Mouse (Mus musculus) cerebellum, postnatal 4 days (tissue): ENCODE data around the gene Nosip.
"Not testable (repeated sequence)": the region's sequence is repeated elsewhere in the genome, so short reads cannot be mapped to it uniquely, and the experiment has no call there.

Source experiments
- DNase-seq, 2 experiments: peaks; one replicate each; pipeline ENCODE4 v3.0.0; 2022; ENCODE audit warnings: low spot score in 2 of 2, mixed read lengths in 1 of 2

Nosip gene

GRCm38 (mm10) chr7:45062239-45062835, at the start of gene Nosip, which contains the start of gene Prrg2:
Gene Nosip (plus strand): TSS chr7:45062429.
Gene Prrg2 (minus strand): TSS chr7:45062677.
- DNase-seq = peak; percentile 68 to 92

GRCm38 (mm10) chr7:45012824-45013223, 49.4 kb upstream of the Nosip start:
- no peak for DNase-seq

- no peak for DNase-seq
Measured at GRCm38 (mm10) chr7:45013366-45014095, 48.7 kb upstream of the Nosip start.

GRCm38 (mm10) chr7:45014096-45014451, 48.2 kb upstream of the Nosip start:
- no peak for DNase-seq

GRCm38 (mm10) chr7:45015344-45015956, 46.8 kb upstream of the Nosip start:
- DNase-seq = no peak

- DNase-seq = peak; percentile 98 to 99
Measured at GRCm38 (mm10) chr7:45015957-45016612, 46.1 kb upstream of the Nosip start, which contains the start of gene Scaf1. Gene Scaf1 (minus strand): TSS chr7:45016363.

GRCm38 (mm10) chr7:45016761-45017160, 45.5 kb upstream of the Nosip start:
- no peak for DNase-seq

- DNase-seq = peak in 1 of 2 experiments; percentile 63
Measured at GRCm38 (mm10) chr7:45017242-45018061, 44.8 kb upstream of the Nosip start, which contains the start of gene Rras. Gene Rras (plus strand): TSS chr7:45017961.

GRCm38 (mm10) chr7:45019031-45019571, 43.1 kb upstream of the Nosip start:
- no peak for DNase-seq

GRCm38 (mm10) chr7:45020225-45020624, 42.0 kb upstream of the Nosip start:
- no peak for DNase-seq

GRCm38 (mm10) chr7:45023711-45024110, 38.5 kb upstream of the Nosip start:
- not testable (repeated sequence) for DNase-seq

- no peak for DNase-seq
Measured at GRCm38 (mm10) chr7:45024281-45025248, 37.7 kb upstream of the Nosip start.

- no peak for DNase-seq
Measured at GRCm38 (mm10) chr7:45025601-45026220, 36.5 kb upstream of the Nosip start.

GRCm38 (mm10) chr7:45026256-45026655, 36.0 kb upstream of the Nosip start:
- DNase-seq = no peak

GRCm38 (mm10) chr7:45027761-45028160, 34.5 kb upstream of the Nosip start:
- no peak for DNase-seq

- DNase-seq = no peak
Measured at GRCm38 (mm10) chr7:45028351-45028750, 33.9 kb upstream of the Nosip start.

- DNase-seq = no peak
Measured at GRCm38 (mm10) chr7:45029995-45030394, 32.2 kb upstream of the Nosip start.

GRCm38 (mm10) chr7:45030857-45031256, 31.4 kb upstream of the Nosip start:
- no peak for DNase-seq

GRCm38 (mm10) chr7:45033722-45034359, 28.4 kb upstream of the Nosip start:
- DNase-seq = no peak
